Mouse (Mus musculus): ENCODE measurements around the gene Mymx. TPM values are rescaled to one million over a fixed set of nuclear protein-coding genes. Genes with fewer than 3 reads are reported as not detected.

Mymx gene
- polyA plus RNA-seq, 1 experiment: not detected

DNA sequence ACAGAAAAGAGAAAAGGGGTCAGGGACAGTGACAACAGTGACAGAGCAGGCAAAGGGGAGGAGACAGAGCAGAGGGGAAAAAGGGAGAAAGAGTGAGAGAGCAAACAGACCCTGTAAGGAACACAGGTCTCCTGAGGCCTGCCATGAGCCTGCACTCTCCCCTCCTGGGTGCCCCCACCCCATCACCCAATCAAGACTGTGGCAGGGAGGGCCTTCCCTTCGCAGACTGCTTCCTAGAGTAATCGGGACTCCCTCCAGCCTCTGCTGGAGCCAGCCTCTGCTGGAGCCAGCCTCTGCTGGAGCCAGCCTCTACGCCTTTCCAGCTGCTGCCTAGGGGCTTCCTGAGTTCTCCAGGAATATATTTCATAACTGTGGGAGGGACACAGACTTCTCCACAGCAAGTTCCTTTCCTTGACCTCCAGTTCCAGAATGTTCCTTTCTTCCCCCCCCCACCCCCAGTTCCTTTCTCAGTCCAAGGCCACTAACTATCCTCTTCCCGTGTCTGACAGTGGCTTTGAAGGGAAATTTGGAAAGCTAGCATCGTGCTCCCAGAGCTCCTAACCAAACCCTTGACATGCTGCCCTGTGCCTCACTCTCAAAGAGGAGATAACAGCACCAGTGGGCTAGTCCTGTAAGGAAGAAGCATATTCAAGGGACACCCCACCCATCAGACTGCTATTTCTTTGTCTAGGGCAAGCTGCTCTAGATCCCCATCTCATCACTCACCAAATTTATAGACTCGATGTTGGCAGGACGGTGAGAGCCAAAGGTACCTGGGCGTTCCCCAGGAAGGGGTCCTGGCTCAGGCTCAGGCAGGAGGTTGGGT is 9.1 kb downstream of the Mymx start:
- no peak overlapping the region for H3K27ac ChIP-seq (ENCODE audit: insufficient read depth, low read length)

DNA sequence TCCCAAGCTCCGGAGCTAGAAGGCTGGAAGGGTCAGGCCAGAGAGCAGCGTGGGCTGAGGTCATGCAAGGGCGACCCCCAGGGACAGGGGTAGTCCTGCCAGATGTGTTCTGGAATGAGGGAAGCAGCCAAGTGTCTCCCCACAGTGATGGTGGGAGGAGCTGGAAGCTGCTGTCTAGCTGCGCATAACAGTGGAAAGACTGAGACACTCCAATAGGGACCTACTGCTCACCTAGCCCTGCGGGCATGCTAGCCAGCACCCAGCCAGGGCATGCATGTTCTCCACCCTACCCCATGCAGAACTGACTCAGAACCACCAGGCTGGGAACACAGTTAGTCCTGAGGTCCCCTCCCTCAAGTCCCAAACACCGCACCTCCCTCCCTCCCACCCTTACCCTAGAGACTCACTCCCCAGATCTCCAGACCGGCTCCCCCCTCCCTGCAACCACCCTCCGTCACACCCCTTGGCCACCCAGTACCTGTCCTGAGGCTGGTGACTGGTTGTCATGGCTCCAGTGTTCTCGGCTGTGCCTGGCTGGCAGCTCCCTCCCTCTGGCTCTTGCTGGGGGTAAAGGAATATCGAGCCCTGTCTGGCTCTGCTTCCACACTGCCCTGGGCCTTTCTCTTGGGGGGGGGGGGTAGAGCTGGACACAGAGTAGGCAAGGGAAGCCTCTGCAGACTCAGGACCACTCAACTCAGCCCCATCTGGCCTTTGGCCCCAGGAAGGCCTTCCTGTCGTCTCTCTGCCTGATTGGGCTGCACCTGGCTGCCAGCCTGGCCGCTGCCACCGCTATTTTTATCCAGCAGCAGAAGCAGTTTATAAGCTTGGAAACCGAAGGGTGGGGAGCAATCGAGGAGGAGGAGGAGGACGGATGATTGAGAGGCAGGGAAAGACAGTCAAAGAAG is 9.9 kb downstream of the Mymx start:
- no peak for TF ChIP-seq CTCF (IDR thresholded peaks at IDR 0.05; ENCODE audit: borderline replicate concordance, insufficient read depth, low read length)
- TF ChIP-seq POLR2A (IDR thresholded peaks at IDR 0.05; ENCODE audit: low read depth, low read length): no peak
- H3K4me1 ChIP-seq (ENCODE audit: control insufficient read depth, insufficient read depth, low read length): peaks cover 4% of the 10 kb centered on the region; the same call in 1 of the 2 replicates
- no peak overlapping the region for H3K4me3 ChIP-seq (ENCODE audit: insufficient read depth, low read length)
- no peak overlapping the region for H3K27ac ChIP-seq (ENCODE audit: insufficient read depth, low read length)

More for the DNA sequence above, 9.1 kb downstream of the Mymx start:
- Histone ChIP-seq H3K4me3 (ENCODE audit: insufficient read depth, low read length) (no peak overlapping the region), H3K4me1 (ENCODE audit: control insufficient read depth, insufficient read depth, low read length) (peaks cover 4% of the 10 kb centered on the region; the same call in 1 of the 2 replicates)
- TF ChIP-seq POLR2A (IDR thresholded peaks at IDR 0.05; ENCODE audit: low read depth, low read length): no peak
- no peak for TF ChIP-seq CTCF (IDR thresholded peaks at IDR 0.05; ENCODE audit: borderline replicate concordance, insufficient read depth, low read length)

DNA sequence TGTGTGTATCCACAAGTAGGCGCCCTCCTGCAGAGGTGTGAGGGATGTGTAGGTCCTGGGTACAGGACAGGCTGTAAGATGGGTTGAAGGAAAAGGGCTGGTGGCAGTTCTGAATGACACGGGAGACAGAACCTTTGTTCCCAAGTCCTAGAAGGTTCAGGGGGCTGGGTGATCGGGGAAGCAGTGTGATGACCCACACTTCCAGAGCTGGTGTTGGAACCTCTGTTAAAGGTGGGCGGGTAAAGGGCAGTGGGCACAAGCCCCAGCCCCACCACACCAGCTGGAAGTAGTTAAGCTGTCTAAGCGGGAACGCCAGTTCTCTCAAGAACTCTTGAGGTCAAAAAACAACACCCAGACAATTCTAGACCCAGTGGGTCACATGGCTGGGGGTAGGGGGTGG is 11.5 kb downstream of the Mymx start:
- Histone ChIP-seq H3K4me1 (ENCODE audit: control insufficient read depth, insufficient read depth, low read length) (no peaks in the 10 kb centered on the region; the same call in 1 of the 2 replicates), H3K4me3 (ENCODE audit: insufficient read depth, low read length) (no peak overlapping the region), H3K27ac (ENCODE audit: insufficient read depth, low read length) (no peak overlapping the region)
- no peak for TF ChIP-seq CTCF (IDR thresholded peaks at IDR 0.05; ENCODE audit: borderline replicate concordance, insufficient read depth, low read length)
- TF ChIP-seq POLR2A (IDR thresholded peaks at IDR 0.05; ENCODE audit: low read depth, low read length): no peak

DNA sequence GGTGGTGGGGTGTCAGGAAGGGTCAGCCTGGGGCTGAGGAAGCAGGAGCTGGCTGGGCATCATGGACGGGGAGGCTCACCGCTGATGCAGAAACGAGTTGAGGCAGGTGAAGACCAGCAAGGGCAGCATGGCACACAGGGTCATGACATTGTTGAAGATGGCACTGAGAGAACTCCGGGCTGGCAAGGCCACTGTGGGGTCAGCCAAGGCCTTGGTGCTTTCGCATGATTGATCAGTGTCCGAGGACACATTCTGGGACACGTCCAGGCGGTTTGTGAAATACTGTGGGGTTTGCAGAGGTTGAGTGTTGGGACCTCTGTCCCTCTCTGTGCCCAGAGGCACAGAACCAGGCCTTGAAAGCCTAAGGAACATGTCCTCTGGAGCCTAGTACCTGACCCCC is 12.1 kb downstream of the Mymx start:
- no peak overlapping the region for H3K27ac ChIP-seq (ENCODE audit: insufficient read depth, low read length)
- H3K4me3 ChIP-seq (ENCODE audit: insufficient read depth, low read length): no peak overlapping the region
- peaks cover under 1% of the 10 kb centered on the region; the same call in 1 of the 2 replicates for H3K4me1 ChIP-seq (ENCODE audit: control insufficient read depth, insufficient read depth, low read length)
- no peak for TF ChIP-seq POLR2A (IDR thresholded peaks at IDR 0.05; ENCODE audit: low read depth, low read length)
- no peak for TF ChIP-seq CTCF (IDR thresholded peaks at IDR 0.05; ENCODE audit: borderline replicate concordance, insufficient read depth, low read length)

DNA sequence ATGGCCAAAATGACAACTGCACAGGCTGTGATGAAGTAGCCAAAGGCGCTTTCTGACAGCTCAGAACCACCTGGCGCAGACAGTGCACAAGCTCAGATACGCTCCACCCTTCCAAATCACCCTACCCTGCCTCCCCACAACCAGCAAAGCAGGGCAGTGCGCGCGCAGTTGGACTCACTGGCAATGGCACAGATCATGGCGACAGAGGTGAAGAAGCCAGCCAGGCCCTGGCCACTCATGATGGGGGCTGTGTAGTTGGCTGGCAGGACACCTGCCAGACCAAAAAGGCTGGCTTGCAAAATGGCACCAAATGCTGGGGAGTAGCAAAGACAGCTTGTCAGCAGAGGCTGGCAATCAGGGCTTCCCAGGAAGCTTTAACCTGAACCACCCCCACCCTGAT is 12.7 kb downstream of the Mymx start:
- Histone ChIP-seq H3K4me1 (ENCODE audit: control insufficient read depth, insufficient read depth, low read length) (peaks cover 4% of the 10 kb centered on the region), H3K4me3 (ENCODE audit: insufficient read depth, low read length) (no peak overlapping the region)

DNA sequence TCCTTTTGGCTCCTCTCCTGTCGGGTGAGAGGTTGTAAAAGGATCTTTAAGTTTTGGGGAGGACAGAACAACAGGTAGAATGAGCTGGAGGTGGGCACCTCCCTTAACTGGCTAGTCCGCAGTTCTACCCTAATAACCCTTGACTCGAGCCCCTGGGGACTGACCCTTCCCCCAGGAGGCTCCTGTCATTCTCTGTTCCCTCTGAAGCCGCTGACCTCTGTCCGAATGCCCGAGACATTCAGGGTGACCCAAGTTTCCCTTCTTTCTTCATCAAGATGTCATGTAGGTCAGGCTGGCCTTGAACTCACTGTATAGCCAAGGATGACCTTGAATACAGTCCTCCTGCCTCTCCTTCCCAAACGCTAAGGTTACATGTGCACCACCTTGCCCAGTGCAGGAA is 13.5 kb downstream of the Mymx start:
- H3K4me3 ChIP-seq (ENCODE audit: insufficient read depth, low read length): no peak overlapping the region
- TF ChIP-seq POLR2A (IDR thresholded peaks at IDR 0.05; ENCODE audit: low read depth, low read length) (no peak), CTCF (IDR thresholded peaks at IDR 0.05; ENCODE audit: borderline replicate concordance, insufficient read depth, low read length) (no peak)
- peaks cover 5% of the 10 kb centered on the region for H3K4me1 ChIP-seq (ENCODE audit: control insufficient read depth, insufficient read depth, low read length)
- no peak overlapping the region for H3K27ac ChIP-seq (ENCODE audit: insufficient read depth, low read length)

More for the DNA sequence above, 12.7 kb downstream of the Mymx start:
- no peak for TF ChIP-seq CTCF (IDR thresholded peaks at IDR 0.05; ENCODE audit: borderline replicate concordance, insufficient read depth, low read length)
- TF ChIP-seq POLR2A (IDR thresholded peaks at IDR 0.05; ENCODE audit: low read depth, low read length): no peak
- no peak overlapping the region for H3K27ac ChIP-seq (ENCODE audit: insufficient read depth, low read length)

DNA sequence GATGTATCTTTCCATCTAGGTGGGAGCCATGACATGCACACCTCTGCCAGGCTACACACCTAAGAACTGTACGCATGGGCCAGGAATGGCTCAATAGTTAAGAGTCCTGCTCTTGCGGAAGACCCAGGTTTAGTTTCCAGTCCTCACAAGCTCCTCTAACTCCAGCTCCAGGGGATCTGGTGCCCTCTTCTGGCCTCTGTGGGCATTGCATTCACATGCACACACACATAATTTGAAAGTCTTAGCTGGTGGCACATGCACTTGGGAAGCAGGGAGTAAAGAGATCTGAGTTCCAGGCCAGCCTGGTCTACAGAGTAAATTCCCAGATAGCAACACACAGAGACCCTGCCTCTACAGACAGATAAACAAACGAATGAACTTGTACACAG is 15.5 kb downstream of the Mymx start:
- no peak for TF ChIP-seq POLR2A (IDR thresholded peaks at IDR 0.05; ENCODE audit: low read depth, low read length)
- TF ChIP-seq CTCF (IDR thresholded peaks at IDR 0.05; ENCODE audit: borderline replicate concordance, insufficient read depth, low read length): no peak
- Histone ChIP-seq H3K4me1 (ENCODE audit: control insufficient read depth, insufficient read depth, low read length) (peaks cover 5% of the 10 kb centered on the region), H3K27ac (ENCODE audit: insufficient read depth, low read length) (no peak overlapping the region), H3K4me3 (ENCODE audit: insufficient read depth, low read length) (no peak overlapping the region)

DNA sequence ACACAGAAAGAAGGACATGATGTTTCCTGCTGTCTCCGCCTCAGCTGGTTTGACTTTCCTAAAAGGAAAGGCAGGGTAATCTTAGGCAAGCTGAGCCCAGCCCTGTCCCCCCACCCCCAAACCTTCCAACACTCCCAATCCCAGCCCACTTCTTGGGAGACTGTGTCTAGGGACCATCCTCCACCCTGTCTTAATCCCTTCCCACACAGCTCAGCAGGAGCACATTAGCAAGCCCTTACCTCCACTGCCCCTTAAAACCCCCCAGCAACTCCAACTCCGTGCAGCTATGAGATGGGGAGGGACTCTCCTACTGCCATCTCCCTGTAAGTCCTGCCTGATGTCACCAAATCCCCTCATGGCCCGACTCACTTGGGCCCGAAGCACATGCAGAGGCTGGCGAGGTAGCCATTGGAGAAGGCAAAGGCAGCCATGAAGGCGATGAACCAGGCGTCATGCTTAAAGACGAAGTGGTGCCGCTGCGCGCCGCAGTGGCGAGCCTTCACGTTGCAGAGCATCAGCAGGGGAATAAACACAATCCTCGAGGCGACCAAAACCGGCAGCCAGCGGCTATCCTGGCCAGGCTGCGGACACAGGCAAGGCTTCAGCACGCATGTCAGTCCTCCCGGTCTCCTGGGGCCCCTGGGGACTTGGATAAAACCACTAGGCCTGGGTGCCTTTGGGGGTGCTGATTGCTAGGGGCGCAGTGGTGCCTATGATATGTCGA is 16.0 kb downstream of the Mymx start:
- H3K4me3 ChIP-seq (ENCODE audit: insufficient read depth, low read length): no peak overlapping the region
- no peak overlapping the region for H3K27ac ChIP-seq (ENCODE audit: insufficient read depth, low read length)
- peaks cover 5% of the 10 kb centered on the region for H3K4me1 ChIP-seq (ENCODE audit: control insufficient read depth, insufficient read depth, low read length)
- no peak for TF ChIP-seq CTCF (IDR thresholded peaks at IDR 0.05; ENCODE audit: borderline replicate concordance, insufficient read depth, low read length)
- no peak for TF ChIP-seq POLR2A (IDR thresholded peaks at IDR 0.05; ENCODE audit: low read depth, low read length)

DNA sequence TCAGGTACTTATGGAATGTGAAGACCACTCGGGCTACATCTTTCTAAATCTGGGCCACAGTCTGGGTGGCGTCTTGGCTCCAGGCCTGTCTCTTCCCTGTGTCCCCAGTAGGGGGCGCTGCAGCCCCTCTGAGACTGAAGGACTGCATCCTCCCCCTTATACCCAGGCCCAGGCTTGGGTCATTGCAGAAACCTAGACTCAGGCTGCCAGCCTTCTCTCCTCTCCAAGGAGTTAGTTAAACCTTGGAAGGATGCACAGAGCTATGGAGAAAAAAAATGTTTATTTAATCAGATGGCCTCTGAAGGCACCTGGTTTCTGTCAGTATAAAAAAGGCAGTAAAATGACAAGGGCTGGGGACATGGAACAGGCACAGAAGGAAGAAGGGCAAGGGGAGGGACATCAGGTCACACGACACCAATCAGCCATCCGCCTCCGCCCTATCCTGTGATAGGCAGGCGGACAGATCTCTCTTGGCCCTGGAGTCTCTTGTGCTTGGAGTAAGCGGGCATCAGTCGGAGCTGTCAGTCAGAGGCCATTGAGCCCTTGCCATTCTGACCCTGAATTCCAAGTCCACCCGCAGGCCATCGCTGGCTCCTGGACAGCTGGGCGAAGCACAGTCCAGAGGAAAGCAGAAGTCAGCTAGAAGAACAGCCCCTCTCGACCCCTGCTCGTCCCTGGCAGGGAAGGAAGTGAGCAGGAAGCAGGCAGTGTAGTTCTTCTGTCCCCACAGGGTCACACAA is 16.8 kb downstream of the Mymx start:
- Histone ChIP-seq H3K27ac (ENCODE audit: insufficient read depth, low read length) (peak overlapping the region; percentile 55), H3K4me1 (ENCODE audit: control insufficient read depth, insufficient read depth, low read length) (peaks cover 5% of the 10 kb centered on the region), H3K4me3 (ENCODE audit: insufficient read depth, low read length) (no peak overlapping the region)
- TF ChIP-seq CTCF (IDR thresholded peaks at IDR 0.05; ENCODE audit: borderline replicate concordance, insufficient read depth, low read length) (peak; percentile 56), POLR2A (IDR thresholded peaks at IDR 0.05; ENCODE audit: low read depth, low read length) (no peak)
